Mouse (Mus musculus): ENCODE data around the gene Gtpbp1. TPM values are rescaled to one million over a fixed set of nuclear protein-coding genes. Genes with fewer than 3 reads are reported as not detected.

Gene Gtpbp1
- polyA plus RNA-seq, 1 experiment from 2014 or later, result 33.1 TPM

DNA sequence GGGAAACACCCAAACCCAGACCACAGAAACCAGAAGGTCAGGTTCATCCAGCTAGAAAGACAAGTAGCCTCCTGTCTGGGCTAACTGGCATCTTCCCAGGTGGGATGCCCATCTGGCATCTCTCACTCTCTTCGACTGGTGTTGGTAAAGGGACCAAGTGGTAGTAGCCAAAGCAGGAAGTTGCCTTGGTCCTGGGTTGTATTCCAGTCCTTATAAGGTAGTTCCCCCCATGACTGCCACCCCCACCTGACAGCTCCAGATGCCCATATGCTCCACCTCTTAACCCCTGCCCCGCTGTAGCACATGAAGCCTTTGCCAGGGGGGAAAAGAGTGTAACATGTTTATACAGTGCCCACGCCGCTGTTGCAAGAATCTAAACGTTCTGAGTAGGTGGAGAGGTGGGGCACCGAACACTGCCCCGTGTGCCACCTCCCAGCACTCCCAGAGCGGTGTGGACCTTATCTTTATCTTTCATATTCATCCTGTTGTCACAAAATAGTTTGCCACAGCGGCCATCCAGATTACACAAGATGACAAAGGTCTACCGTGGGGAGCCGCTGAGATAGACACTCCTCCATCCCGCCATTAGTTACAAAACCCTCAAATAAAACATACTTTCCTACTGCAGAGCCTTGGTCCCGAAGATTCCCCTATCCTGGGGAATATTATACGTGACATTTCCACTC lies 50.7 kb downstream of the Gtpbp1 start:
- no peaks in the 10 kb centered on the region for H3K9me3 ChIP-seq (ENCODE audit: control insufficient read depth, low read length)
- ATAC-seq (replicated peaks; ENCODE audit: low FRiP score, low TSS enrichment, low read depth), result no peak
- peak overlapping the region; percentile 76 for H3K4me2 ChIP-seq (ENCODE audit: low read length)
- H3K36me3 ChIP-seq (ENCODE audit: control insufficient read depth, insufficient read depth, low read length), result peaks cover 31% of the 10 kb centered on the region
- no peaks in the 10 kb centered on the region for H3K27me3 ChIP-seq (replicated peaks; ENCODE audit: control insufficient read depth, insufficient read depth, low read length)
- H3K4me1 ChIP-seq (replicated peaks; ENCODE audit: control insufficient read depth, insufficient read depth, low read length), result peaks cover 13% of the 10 kb centered on the region
- H3K9ac ChIP-seq (ENCODE audit: low read length), result peak overlapping the region; percentile 79
- no peak overlapping the region for H3K27ac ChIP-seq (ENCODE audit: low read depth)
- peak overlapping the region; percentile 95 for H3K4me3 ChIP-seq (ENCODE audit: low read depth, low read length)
- WGBS, result 11% methylated on average over 14 of the region's 14 CpGs
- peak; percentile 54 for DNase-seq (ENCODE audit: low spot score)

DNA sequence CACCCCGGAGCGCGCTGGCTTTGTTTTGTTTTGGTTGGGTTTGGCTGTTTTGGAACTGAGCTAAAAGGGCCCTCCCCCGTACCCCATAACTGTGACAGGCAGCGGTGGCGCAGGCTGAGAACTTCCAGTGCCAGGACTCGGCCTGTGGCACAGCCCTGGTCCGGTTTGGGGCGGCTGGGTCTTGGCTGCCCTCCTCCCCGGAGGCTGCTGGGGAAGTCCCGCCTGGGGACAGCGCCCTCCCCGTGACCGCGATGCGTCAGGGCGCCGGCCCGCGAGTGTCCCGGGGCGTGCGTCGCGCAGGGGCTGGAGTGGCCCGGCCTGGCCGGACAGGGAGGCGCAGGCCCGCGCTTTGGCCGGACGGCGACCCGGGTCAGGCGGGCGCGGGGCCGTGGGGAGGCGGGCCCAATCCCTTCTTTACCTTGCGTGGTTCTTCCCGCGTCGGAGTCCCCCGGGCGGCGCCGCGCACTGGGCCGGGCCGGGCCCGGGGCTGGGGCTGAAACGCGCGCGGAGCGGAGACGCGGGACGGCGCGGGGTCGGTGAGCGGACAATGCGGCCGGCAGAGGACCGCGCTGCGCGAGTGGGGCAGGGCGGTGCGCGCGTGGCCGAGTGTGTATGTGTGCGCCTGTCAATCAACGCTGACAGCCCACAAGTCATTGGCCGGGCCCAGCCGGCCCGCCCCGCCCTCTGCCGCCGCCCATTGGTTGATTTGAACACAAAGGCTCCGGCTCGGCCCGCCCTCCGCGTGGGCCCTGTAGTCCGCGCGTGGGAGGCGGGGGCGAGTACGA lies 51.5 kb downstream of the Gtpbp1 start, which contains the start of gene Sun2:
Gene Sun2, minus strand, starts transcription at position 616 of the 785 bp plus-strand sequence.
- peak within 1 kb of the TSS; percentile 95 for H3K4me3 ChIP-seq (ENCODE audit: low read depth, low read length)
- DNase-seq (ENCODE audit: low spot score), result peak; percentile 93
- H3K9ac ChIP-seq (ENCODE audit: low read length), result peak within 1 kb of the TSS; percentile 79
- no peaks in the 10 kb centered on the region for H3K27me3 ChIP-seq (replicated peaks; ENCODE audit: control insufficient read depth, insufficient read depth, low read length)
- H3K4me2 ChIP-seq (ENCODE audit: low read length), result peak within 1 kb of the TSS; percentile 76
- under 1% methylated on average over 71 of the region's 93 CpGs for WGBS
- H3K4me1 ChIP-seq (replicated peaks; ENCODE audit: control insufficient read depth, insufficient read depth, low read length), result peaks cover 13% of the 10 kb centered on the region
- ATAC-seq (replicated peaks; ENCODE audit: low FRiP score, low TSS enrichment, low read depth), result peak; percentile 89
- H3K36me3 ChIP-seq (ENCODE audit: control insufficient read depth, insufficient read depth, low read length), result peaks cover 23% of the 10 kb centered on the region
- peak within 1 kb of the TSS; percentile 70 for H3K27ac ChIP-seq (ENCODE audit: low read depth)
- H3K9me3 ChIP-seq (ENCODE audit: control insufficient read depth, low read length), result no peaks in the 10 kb centered on the region

DNA sequence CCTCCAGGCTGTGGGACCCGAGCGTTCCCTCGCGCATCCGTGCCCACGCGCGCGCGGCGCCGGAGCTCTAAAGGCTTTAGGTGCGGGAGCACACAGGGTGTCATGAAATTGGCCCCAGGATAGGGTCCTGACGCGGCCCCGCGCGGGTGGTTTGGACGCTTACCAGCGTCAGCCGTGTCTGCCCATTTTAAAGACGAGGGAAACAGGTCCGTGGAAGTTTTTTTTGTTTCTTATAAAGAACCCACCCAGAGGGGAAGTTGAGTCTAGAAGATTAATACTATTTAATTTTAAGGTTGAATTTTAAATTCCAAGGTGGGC lies 52.0 kb downstream of the Gtpbp1 start:
- DNase-seq (ENCODE audit: low spot score) (no peak), ATAC-seq (replicated peaks; ENCODE audit: low FRiP score, low TSS enrichment, low read depth) (no peak)
- peak overlapping the region; percentile 70; the same call in 1 of the 2 replicates for H3K27ac ChIP-seq (ENCODE audit: low read depth)
- H3K27me3 ChIP-seq (replicated peaks; ENCODE audit: control insufficient read depth, insufficient read depth, low read length), result no peaks in the 10 kb centered on the region
- peak overlapping the region; percentile 76 for H3K4me2 ChIP-seq (ENCODE audit: low read length)
- peak overlapping the region; percentile 95 for H3K4me3 ChIP-seq (ENCODE audit: low read depth, low read length)
- peak overlapping the region; percentile 79 for H3K9ac ChIP-seq (ENCODE audit: low read length)
- WGBS, result under 1% methylated on average over 23 of the region's 23 CpGs
- peaks cover 13% of the 10 kb centered on the region for H3K4me1 ChIP-seq (replicated peaks; ENCODE audit: control insufficient read depth, insufficient read depth, low read length)
- peaks cover 17% of the 10 kb centered on the region for H3K36me3 ChIP-seq (ENCODE audit: control insufficient read depth, insufficient read depth, low read length)
- no peaks in the 10 kb centered on the region for H3K9me3 ChIP-seq (ENCODE audit: control insufficient read depth, low read length)

DNA sequence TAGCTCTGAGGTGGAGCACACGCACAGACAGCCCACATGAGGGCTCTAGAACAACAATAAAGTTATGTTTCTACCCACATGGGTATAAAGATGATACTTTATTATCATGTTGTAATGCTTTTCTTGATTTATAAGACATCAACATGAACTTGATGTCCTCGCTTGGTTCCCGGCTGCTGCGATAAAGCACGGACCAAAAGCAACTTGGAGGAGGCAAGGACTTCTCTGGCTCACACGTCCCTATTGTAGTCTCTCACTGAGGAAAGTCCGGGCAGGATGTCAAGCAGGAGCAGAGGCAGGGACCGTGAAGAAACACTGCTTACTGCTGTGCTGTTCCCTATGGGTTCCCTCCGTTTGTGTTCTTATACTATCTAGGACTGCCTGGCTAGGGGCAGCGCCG lies 53.4 kb downstream of the Gtpbp1 start:
- Histone ChIP-seq H3K4me3 (ENCODE audit: low read depth, low read length) (no peak overlapping the region), H3K9me3 (ENCODE audit: control insufficient read depth, low read length) (no peaks in the 10 kb centered on the region), H3K4me1 (replicated peaks; ENCODE audit: control insufficient read depth, insufficient read depth, low read length) (peaks cover 13% of the 10 kb centered on the region), H3K27ac (ENCODE audit: low read depth) (no peak overlapping the region), H3K36me3 (ENCODE audit: control insufficient read depth, insufficient read depth, low read length) (peaks cover 4% of the 10 kb centered on the region; the same call in 1 of the 2 replicates), H3K9ac (ENCODE audit: low read length) (no peak overlapping the region), H3K4me2 (ENCODE audit: low read length) (no peak overlapping the region), H3K27me3 (replicated peaks; ENCODE audit: control insufficient read depth, insufficient read depth, low read length) (no peaks in the 10 kb centered on the region)
- DNase-seq (ENCODE audit: low spot score), result no peak
- no peak for ATAC-seq (replicated peaks; ENCODE audit: low FRiP score, low TSS enrichment, low read depth)
- WGBS, result 93% methylated on average over 11 of the region's 11 CpGs

DNA sequence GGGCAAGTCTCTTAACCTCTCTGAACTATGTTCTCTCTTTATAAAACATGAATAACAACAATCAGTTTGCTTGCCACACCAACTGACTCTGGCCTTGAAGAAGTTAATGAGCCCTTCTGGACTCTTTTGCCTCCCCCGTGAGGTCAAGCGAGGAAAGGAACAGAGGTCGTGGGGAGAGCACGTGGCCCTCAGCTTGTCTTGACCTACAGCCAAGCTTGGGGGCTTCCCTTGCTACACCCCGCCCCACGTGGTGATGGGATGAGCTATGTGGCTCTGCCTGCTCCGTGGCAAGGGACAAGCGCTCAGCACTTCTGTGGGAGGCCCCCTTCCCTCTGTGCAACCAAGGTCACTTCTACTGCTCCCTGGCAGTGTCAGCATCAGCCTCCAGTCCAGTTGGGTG lies 54.1 kb downstream of the Gtpbp1 start:
- DNase-seq (ENCODE audit: low spot score) (no peak), ATAC-seq (replicated peaks; ENCODE audit: low FRiP score, low TSS enrichment, low read depth) (no peak)
- Histone ChIP-seq H3K4me1 (replicated peaks; ENCODE audit: control insufficient read depth, insufficient read depth, low read length) (peaks cover 10% of the 10 kb centered on the region), H3K9me3 (ENCODE audit: control insufficient read depth, low read length) (no peaks in the 10 kb centered on the region), H3K4me3 (ENCODE audit: low read depth, low read length) (no peak overlapping the region), H3K27ac (ENCODE audit: low read depth) (no peak overlapping the region), H3K27me3 (replicated peaks; ENCODE audit: control insufficient read depth, insufficient read depth, low read length) (no peaks in the 10 kb centered on the region), H3K4me2 (ENCODE audit: low read length) (no peak overlapping the region), H3K36me3 (ENCODE audit: control insufficient read depth, insufficient read depth, low read length) (no peaks in the 10 kb centered on the region), H3K9ac (ENCODE audit: low read length) (no peak overlapping the region)
- 79% methylated on average over 8 of the region's 8 CpGs for WGBS

DNA sequence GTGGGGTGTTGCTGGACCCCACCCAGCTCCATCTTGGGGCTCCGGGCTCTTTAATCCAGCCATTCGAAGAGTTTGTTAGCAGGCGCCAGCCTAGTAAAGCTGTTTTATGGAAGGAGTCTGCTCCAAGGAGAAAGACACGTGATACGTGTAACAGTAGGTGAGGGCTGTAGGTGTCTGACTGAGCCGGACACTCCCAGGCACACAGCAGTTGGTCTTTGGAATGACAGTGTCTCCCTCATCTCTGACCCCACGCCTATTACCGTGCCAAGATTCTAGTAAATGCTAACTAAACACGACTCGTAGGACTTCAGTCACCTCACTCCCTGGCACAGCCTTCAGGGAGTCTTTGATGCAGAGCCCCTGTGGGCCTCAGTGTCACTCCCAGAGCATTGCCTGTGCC lies 54.7 kb downstream of the Gtpbp1 start:
- Histone ChIP-seq H3K4me2 (ENCODE audit: low read length) (no peak overlapping the region), H3K27ac (ENCODE audit: low read depth) (no peak overlapping the region), H3K9ac (ENCODE audit: low read length) (no peak overlapping the region), H3K27me3 (replicated peaks; ENCODE audit: control insufficient read depth, insufficient read depth, low read length) (no peaks in the 10 kb centered on the region), H3K9me3 (ENCODE audit: control insufficient read depth, low read length) (no peaks in the 10 kb centered on the region), H3K36me3 (ENCODE audit: control insufficient read depth, insufficient read depth, low read length) (no peaks in the 10 kb centered on the region), H3K4me1 (replicated peaks; ENCODE audit: control insufficient read depth, insufficient read depth, low read length) (peaks cover 10% of the 10 kb centered on the region), H3K4me3 (ENCODE audit: low read depth, low read length) (no peak overlapping the region)
- DNase-seq (ENCODE audit: low spot score) (no peak), ATAC-seq (replicated peaks; ENCODE audit: low FRiP score, low TSS enrichment, low read depth) (no peak)
- 90% methylated on average over 10 of the region's 10 CpGs for WGBS

DNA sequence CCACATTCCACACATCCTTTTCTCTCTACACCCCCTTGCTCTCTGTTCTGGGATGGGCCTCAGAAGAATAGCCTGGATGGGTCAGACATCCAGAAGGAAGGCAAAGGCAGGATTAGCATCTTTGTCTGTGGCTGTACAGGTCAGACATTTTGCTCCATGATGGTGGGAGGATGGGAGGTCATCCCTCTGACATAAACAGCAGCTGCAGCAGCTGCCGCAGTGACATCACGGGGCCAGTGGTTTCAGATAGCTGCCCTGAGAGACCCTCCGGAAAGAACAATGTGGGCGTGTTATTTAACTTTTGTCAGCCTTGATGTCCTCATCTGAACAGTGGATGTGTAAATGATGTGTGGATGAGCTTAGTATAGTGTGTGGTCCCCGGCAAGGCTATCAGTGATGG lies 55.2 kb downstream of the Gtpbp1 start:
- Histone ChIP-seq H3K9ac (ENCODE audit: low read length) (no peak overlapping the region), H3K4me1 (replicated peaks; ENCODE audit: control insufficient read depth, insufficient read depth, low read length) (peaks cover 7% of the 10 kb centered on the region), H3K27me3 (replicated peaks; ENCODE audit: control insufficient read depth, insufficient read depth, low read length) (no peaks in the 10 kb centered on the region), H3K9me3 (ENCODE audit: control insufficient read depth, low read length) (no peaks in the 10 kb centered on the region), H3K27ac (ENCODE audit: low read depth) (no peak overlapping the region), H3K36me3 (ENCODE audit: control insufficient read depth, insufficient read depth, low read length) (no peaks in the 10 kb centered on the region), H3K4me3 (ENCODE audit: low read depth, low read length) (no peak overlapping the region), H3K4me2 (ENCODE audit: low read length) (no peak overlapping the region)
- WGBS, result 85% methylated on average over 5 of the region's 5 CpGs
- no peak for DNase-seq (ENCODE audit: low spot score)
- no peak for ATAC-seq (replicated peaks; ENCODE audit: low FRiP score, low TSS enrichment, low read depth)

DNA sequence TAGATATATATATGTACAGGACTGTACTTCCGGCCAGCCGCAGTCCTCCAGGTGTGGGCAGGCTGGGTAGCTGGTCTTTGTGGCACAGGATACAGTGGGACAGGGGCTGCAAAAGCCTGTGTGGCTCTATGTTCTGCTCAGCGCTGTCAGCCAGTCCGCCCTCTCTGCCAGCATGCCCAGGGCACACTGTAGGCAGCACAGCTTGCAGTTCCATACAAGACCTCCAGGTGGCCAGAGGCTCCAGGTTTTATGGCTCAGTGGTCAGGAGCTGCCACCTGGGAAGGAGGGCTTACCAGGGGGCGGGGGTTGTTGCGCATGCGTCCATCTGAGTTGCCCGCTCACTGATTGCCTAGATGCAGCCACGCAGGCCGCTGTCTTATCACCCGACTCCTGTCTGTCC lies 57.4 kb downstream of the Gtpbp1 start:
- no peak for ATAC-seq (replicated peaks; ENCODE audit: low FRiP score, low TSS enrichment, low read depth)
- H3K27me3 ChIP-seq (replicated peaks; ENCODE audit: control insufficient read depth, insufficient read depth, low read length), result no peaks in the 10 kb centered on the region
- no peak overlapping the region for H3K4me2 ChIP-seq (ENCODE audit: low read length)
- no peak overlapping the region for H3K27ac ChIP-seq (ENCODE audit: low read depth)
- H3K9ac ChIP-seq (ENCODE audit: low read length), result no peak overlapping the region
- no peak overlapping the region for H3K4me3 ChIP-seq (ENCODE audit: low read depth, low read length)
- 53% methylated on average over 11 of the region's 11 CpGs for WGBS
- H3K4me1 ChIP-seq (replicated peaks; ENCODE audit: control insufficient read depth, insufficient read depth, low read length), result no peaks in the 10 kb centered on the region
- DNase-seq (ENCODE audit: low spot score), result no peak
- no peaks in the 10 kb centered on the region for H3K36me3 ChIP-seq (ENCODE audit: control insufficient read depth, insufficient read depth, low read length)
- no peaks in the 10 kb centered on the region for H3K9me3 ChIP-seq (ENCODE audit: control insufficient read depth, low read length)

All from intestine, embryonic 14.5 days (tissue).